Mouse (Mus musculus) urinary bladder, postnatal 36 days (tissue): ENCODE measurements at regions not wholly inside any gene's neighbourhood (a gene's known extent, or its start where the extent isn't known, plus 50 kb on each side); places are given as distances from the start of the nearest gene placed in this dataset.

ENCODE experiments used
- DNase-seq, 2 experiments: peaks; one replicate each; pipeline ENCODE4 v3.0.0; 2022; ENCODE audit warnings: low spot score in 2 of 2, mixed read lengths in 1 of 2

GRCm38 (mm10) chr13:102355569-102355968 is 337.8 kb upstream of the Cd180 start:
- peak in 1 of 2 experiments; percentile 15 for DNase-seq

DNA sequence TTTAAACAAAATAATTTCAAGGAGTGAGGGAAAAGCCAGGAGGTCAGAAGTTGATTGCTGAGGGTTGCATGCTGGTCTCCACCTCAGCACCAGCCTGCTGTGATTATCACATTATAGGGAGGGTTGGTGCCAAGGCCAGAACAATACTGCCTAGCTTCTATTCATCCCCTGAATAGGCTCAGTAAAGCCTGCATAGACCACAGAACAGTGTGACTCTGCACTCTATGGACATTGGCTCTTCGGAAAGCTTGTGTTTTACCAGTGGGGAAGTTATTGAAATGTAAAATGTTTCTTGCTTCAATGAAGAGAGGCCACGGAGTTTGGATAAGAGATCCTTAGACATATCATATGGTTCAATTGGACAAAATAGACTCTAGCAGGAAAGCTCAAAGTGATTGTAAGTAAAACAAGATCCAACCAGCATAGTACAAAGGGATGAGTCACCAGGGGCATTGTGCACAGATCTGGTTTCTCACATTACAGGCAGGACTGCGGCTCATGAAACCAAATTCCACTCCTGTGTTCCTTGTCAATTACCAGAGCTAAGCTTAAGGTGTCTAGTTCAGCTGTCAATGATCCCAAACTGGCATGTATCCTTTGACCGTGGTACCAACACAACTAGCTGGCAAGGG is 320.8 kb upstream of the Cd180 start:
- no peak for DNase-seq

DNA sequence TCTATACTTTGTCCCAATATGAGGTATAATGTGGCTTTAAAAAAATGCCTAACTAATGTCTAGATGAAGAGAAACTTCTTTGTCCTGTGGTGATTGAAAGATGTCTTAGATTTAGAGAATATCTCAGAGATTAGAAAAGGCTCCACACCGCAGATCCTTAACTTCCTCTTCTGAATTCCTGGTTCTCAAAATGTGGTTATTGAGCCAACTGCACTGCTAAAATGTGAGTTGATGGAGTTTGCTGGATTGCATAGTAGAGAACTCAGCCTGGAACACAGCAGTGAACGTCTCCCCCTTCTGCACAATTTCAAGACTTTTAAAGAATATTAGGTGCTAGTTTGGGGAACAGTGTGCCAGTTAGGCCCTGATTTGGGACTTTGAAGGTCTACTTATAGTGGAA is 312.7 kb upstream of the Cd180 start:
- no peak for DNase-seq

DNA sequence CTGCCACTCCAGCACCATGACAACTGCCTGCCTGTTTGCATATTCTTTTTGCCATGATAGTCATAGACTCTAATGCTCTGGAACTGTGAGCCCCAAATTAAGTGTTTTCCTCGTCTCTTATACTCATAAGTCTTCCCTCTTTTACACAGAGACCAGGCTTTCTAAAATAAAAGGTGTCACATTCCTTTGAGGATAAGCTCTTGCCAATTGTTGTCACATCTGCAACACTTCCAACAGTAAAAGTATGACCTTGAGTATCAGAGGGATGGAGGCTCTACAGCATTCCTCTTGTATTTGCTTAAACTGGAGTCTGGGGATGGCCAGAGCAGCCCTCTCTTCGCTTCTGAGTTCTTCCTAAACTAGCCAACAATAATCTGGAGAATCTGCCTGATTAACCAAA is 301.4 kb upstream of the Cd180 start:
- no peak for DNase-seq

- DNase-seq = no peak
Measured at GRCm38 (mm10) chr13:102392868-102393661, 300.3 kb upstream of the Cd180 start.

- no peak for DNase-seq
Measured at GRCm38 (mm10) chr13:102393662-102393970, 299.7 kb upstream of the Cd180 start.

DNA sequence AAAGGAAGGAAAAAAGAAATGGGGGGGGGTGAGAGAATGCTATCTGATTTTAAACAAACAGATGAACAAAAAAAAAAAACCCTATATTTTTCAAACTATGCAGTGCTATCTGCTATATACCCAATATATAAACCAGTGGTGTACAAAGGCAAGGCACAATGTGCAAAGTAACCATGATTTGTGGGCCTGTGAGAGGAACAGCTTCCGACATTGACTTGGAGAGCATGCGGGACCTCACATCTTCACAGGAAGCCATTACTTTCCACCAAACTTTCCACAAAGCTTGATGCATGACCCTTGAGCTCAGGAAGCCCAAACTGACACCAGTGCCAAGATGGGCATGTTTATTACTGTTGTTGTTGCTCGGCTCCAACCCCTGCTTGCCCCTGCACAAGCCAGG is 299.3 kb upstream of the Cd180 start:
- no peak for DNase-seq

DNA sequence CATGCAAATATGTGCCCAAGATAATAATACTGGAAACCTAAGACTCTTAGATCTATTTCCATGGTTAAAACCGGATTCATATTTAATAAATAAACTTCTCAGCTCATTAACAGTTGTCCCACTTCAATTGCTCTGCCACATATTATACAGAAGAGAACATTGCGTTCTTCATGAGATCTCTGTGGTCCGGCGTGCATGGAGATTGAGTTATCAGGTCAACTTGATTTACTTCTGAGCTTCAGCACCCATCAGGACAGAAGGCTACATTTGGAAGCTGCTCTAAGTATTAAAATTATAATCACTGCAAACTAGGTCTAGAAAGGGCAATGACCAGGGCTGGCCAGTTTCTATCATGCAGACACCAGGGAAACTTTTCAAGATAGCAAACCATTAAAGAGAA is 295.9 kb upstream of the Cd180 start:
- DNase-seq = no peak

GRCm38 (mm10) chr13:102411840-102412239 is 281.5 kb upstream of the Cd180 start:
- no peak for DNase-seq

DNA sequence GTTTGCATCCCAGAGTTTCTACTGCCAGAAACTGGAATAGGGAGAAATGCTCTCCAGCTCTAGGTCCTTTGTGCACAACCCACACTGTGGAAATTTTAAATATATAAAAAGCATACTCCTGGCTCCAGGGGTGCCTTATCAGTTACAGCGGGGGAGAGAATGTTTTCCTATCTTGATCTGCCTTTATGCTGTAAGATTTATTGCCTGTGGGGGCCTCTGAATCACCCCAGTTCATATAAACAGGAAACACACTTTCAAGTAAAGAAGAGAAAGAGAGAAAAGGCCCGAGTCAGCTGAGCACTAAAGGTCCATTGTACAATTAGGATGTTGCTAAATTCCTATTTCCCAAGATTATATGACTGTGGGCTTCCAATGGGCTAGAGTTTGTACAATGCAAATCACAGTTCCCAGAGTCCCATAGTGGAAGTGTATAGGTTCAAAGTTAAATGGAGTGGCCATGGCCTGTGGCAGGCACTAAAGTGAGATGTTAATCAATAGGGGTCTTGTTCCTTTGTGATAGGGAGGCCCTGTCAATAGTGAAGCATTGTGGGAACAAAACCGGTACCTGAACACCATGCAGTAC is 258.9 kb upstream of the Cd180 start:
- no peak for DNase-seq

DNA sequence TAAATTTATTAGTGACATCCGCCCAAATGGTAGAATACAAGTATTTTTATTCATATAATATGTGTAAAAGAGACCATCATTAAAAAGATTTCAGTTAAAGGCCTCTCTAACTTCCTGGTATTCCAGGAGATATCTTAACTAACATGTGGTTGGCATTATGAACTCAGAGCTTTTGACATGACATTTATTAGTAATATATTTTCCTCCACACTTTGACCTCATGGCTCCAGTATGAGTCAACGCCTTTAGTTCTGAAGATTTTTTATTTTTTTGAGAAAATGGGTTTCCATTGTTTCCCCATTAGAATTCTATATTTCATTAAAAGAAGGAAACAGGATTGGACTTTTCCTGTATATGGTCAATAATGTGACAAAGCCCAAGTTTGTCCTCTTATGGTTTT is 250.7 kb upstream of the Cd180 start:
- no peak for DNase-seq

DNA sequence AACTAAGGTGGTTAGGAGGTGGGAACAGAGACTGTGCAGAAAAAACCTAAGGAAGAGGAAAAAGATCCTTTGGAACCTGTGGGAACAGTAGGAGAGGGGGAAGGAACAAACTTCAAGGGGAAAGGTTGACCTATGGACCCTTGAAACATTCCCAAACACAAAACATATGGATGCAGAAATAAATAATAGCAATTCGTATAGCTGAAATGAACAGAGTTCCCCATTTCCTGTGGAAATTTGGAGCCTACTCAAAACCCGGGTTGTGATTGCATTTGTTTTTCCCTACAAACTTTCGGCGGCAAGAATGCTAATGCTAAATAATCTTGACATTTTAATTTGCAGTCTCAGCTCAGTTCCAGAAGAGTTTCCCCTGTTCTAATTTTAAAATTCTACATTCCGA is 246.0 kb upstream of the Cd180 start:
- DNase-seq = no peak

- no peak for DNase-seq
Measured at GRCm38 (mm10) chr13:102449416-102450121, 243.8 kb upstream of the Cd180 start.

GRCm38 (mm10) chr13:102451176-102451575 is 242.2 kb upstream of the Cd180 start:
- DNase-seq = no peak

GRCm38 (mm10) chr13:102458711-102459110 is 234.6 kb upstream of the Cd180 start:
- no peak for DNase-seq

- DNase-seq = no peak
Measured at GRCm38 (mm10) chr13:102463993-102464392, 229.4 kb upstream of the Cd180 start.

- DNase-seq = no peak
Measured at GRCm38 (mm10) chr13:102481906-102482305, 211.5 kb upstream of the Cd180 start.

DNA sequence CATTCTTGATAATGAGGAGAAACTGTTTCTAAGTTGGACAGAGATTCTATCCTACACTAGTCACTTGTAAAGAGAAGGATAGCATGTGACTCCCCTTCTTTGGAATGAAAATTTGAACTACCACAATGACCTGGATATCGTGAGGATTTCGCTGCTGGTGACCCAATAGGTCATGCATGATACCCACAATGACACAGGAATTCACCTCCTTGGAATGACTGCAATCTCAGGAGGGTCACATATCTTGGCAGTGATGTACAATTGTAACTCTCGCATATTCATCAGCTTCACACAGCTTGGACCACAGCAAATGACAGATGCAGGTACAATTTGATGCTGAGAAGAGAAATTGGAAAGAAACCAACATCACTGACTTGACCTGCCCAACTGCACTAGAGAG is 210.9 kb upstream of the Cd180 start:
- DNase-seq = no peak

DNA sequence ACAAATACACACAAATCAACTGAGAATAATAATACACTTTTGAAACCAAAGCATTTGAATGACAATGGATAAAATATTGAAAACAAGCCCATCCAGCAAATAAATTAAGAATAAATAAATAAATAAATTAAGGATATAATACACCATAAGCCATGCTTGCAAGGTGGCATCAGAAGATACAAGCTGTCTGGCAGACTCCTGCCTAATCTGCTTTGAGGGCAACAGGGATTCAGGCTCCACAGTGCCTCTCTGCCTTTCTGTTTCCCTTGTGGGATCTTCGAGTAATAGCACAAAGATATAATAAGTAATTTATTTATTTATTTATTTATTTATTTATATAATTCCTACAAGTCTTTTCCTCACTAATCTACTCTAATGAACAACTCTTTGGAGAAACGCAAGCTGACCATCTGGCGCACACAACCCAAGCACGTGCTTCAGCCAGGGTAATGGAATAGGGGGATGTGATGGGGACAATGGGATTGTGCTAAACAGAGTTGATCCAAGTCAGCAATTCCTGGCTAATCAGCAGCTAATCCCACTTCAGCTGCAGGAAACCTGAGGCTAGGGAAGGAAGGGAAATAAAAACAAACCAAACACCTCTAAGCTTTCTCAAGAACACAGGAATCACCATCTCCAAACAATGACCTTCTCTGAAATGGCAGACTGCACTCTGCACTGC is 205.8 kb upstream of the Cd180 start:
- no peak for DNase-seq

DNA sequence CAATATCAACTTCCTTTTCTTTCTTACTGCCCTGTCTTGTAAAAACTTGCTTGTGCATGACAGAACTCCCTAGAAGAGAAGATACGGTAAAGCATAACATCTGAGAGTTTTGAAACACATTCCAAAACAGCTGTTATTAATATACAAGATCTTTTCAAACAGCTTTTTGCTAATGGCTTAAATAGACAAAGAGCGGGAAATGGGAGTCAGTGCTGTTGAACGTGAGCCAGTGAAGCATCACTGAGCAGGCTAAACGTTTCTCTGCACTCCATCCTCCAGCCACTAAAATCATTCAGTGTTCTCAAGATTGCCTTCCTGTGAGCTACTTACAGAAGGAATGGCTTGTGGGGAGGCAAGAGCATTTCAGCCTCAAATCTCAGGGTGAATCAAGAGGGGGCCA is 202.0 kb upstream of the Cd180 start:
- DNase-seq = no peak

DNA sequence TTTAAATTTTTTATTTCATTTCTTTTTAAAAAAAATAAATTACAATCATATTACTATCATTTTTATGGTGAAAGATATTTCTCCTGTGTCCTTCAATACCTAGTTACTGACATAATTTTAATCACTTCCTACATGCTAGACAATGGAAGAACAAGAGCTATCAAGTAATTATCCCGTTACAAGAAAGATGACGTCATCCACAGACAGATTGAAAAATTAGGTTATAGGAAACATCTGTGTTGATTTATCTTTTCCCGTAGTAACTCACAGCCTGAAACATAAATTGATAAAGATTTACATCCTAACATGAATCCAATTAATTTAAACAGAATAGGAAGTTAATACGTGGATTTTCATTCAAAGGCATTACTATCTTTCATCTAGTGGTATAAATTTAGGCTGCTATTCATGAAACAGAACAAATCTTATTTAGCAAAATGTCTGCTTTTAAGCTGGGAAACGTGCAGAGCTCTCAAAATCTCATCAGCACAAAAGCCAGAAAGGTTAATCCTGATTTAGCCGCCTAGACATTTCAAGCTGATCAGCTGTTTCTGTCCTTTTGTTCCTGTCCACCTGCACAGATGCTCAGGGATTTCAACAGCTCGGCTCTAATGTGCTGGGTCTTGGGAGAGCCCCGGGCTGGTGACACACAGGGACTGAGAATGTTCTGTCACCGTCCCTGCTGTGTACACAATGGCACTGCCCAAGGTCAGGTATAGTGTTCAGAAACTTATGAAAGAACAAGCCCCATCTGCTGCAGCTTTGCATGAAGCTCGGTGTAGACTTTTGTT is 189.0 kb upstream of the Cd180 start:
- no peak for DNase-seq
